Mouse (Mus musculus) heart, postnatal 0 days (tissue): ENCODE results near the gene Rita1. TPM values are rescaled to one million over a fixed set of nuclear protein-coding genes. Genes with fewer than 3 reads are reported as not detected.

Experiments used
- ATAC-seq: fragments of 200-750 bp; cut with Nextera tagmentation; 2 replicates; pipeline ENCODE4 v1.8.0; 2017; ENCODE audit warnings: low read depth, moderate number of reproducible peaks, moderate library complexity; ENCODE audit not compliant: insufficient read depth
- DNase-seq: peaks from one replicate; pipeline ENCODE4 v3.0.0-alpha.2; 2016; ENCODE audit warnings: low spot score
- H3K27ac ChIP-seq: fragments of 300-500 bp; sonication (generic); 2 replicates; pipeline ENCODE4 v1.5.1; 2014; ENCODE audit warnings: low read depth, mild to moderate bottlenecking
- H3K27me3 ChIP-seq: fragments of 300-500 bp; sonication (generic); 2 replicates; pipeline ENCODE4 v1.6.1; 2014; ENCODE audit warnings: low read length, mixed read lengths; ENCODE audit not compliant: control insufficient read depth, insufficient read depth
- H3K36me3 ChIP-seq: fragments of 300-500 bp; sonication (generic); replicated peaks from 2 replicates; pipeline ENCODE4 v1.6.1; 2014; ENCODE audit warnings: low read length, mixed read lengths; ENCODE audit not compliant: control insufficient read depth, insufficient read depth
- H3K4me1 ChIP-seq: fragments of 300-500 bp; sonication (generic); 2 replicates; pipeline ENCODE4 v1.6.1; 2014; ENCODE audit warnings: antibody characterized with exemption; ENCODE audit not compliant: control insufficient read depth, insufficient read depth
- H3K4me2 ChIP-seq: fragments of 300-500 bp; sonication (generic); 2 replicates; pipeline ENCODE4 v1.6.1; 2014; ENCODE audit warnings: low read depth, mild to moderate bottlenecking, low read length, moderate library complexity
- H3K4me3 ChIP-seq: fragments of 300-500 bp; sonication (generic); 2 replicates; pipeline ENCODE4 v1.5.1; 2014; ENCODE audit warnings: low read depth, low read length
- H3K9ac ChIP-seq: fragments of 300-500 bp; sonication (generic); replicated peaks from 2 replicates; pipeline ENCODE4 v1.6.1; 2014; ENCODE audit warnings: low read depth, low read length, mixed read lengths
- H3K9me3 ChIP-seq: fragments of 300-500 bp; sonication (generic); replicated peaks from 2 replicates; pipeline ENCODE4 v1.6.1; 2016; ENCODE audit warnings: low read length; ENCODE audit not compliant: control insufficient read depth
- CTCF ChIP-seq: IDR thresholded peaks from 2 replicates; pipeline ENCODE4 v1.5.1; 2016; ENCODE audit warnings: antibody characterized with exemption, control low read depth, low read depth
- EP300 ChIP-seq: IDR thresholded peaks from 2 replicates; pipeline ENCODE4 v1.6.1; 2016; ENCODE audit warnings: antibody characterized with exemption, low read depth
- WGBS: fragments of 180-500 bp; shearing (Covaris S2); extraction: QIAGEN DNeasy Blood & Tissue Kit; methylation state at CpG from one replicate; pipeline ENCODE4 v1.1.7; 2014; 5-methylcytosine and 5-hydroxymethylcytosine counted together
- polyA plus RNA-seq: library from polyadenylated mRNA; unstranded; fragments of >200 nt; fragmentation: Nextera tagmentation; extraction: Ambion mirVana; gene quantifications from 2 replicates; pipeline ENCODE4 v1.2.1, GENCODE M21; 2015
- total RNA-seq: library from RNA; depleted of rRNA; stranded (reverse); fragments of >200 nt; gene quantifications from 2 replicates; pipeline ENCODE4 v1.2.3, GENCODE M21; 2014; ENCODE audit warnings: low replicate concordance; rRNA removed

Rita1 gene
- total and polyA plus RNA-seq, 2 experiments from 2014 or later = 15.7 to 24.5 TPM

GRCm38 (mm10) chr5:120558762-120559161 is 53.6 kb downstream of the Rita1 start:
- no peak overlapping the region for H3K27ac ChIP-seq
- 60% methylated on average over 14 of the region's 14 CpGs for WGBS
- peaks cover 11% of the 10 kb centered on the region; the same call in 1 of the 2 replicates for H3K4me1 ChIP-seq
- TF ChIP-seq EP300 (no peak), CTCF (no peak)
- H3K4me3 ChIP-seq = no peak overlapping the region
- DNase-seq = no peak
- no peak overlapping the region for H3K4me2 ChIP-seq
- H3K27me3 ChIP-seq = no peaks in the 10 kb centered on the region
- H3K9ac ChIP-seq = no peak overlapping the region
- no peaks in the 10 kb centered on the region for H3K9me3 ChIP-seq
- H3K36me3 ChIP-seq = peaks cover 28% of the 10 kb centered on the region
- no peak for ATAC-seq

- peaks cover 35% of the 10 kb centered on the region for H3K36me3 ChIP-seq
- no peaks in the 10 kb centered on the region for H3K9me3 ChIP-seq
- WGBS = 82% methylated on average over 8 of the region's 8 CpGs
- no peak for TF ChIP-seq EP300
- TF ChIP-seq CTCF = no peak
- H3K4me3 ChIP-seq = no peak overlapping the region
- no peak for ATAC-seq
- H3K4me2 ChIP-seq = no peak overlapping the region
- H3K4me1 ChIP-seq = peaks cover 5% of the 10 kb centered on the region; the same call in 1 of the 2 replicates
- DNase-seq = no peak
- no peak overlapping the region for H3K9ac ChIP-seq
- H3K27ac ChIP-seq = no peak overlapping the region
- no peaks in the 10 kb centered on the region for H3K27me3 ChIP-seq
These were observed 54.3 kb downstream of the Rita1 start for GRCm38 (mm10) chr5:120558041-120558440.

GRCm38 (mm10) chr5:120555871-120556270 is 56.5 kb downstream of the Rita1 start:
- peaks cover 50% of the 10 kb centered on the region for H3K36me3 ChIP-seq
- WGBS = 89% methylated on average over 24 of the region's 24 CpGs

GRCm38 (mm10) chr5:120550673-120551072 is 61.7 kb downstream of the Rita1 start:
- Histone ChIP-seq H3K4me1 (no peaks in the 10 kb centered on the region), H3K27ac (no peak overlapping the region), H3K27me3 (no peaks in the 10 kb centered on the region), H3K4me3 (no peak overlapping the region), H3K9ac (no peak overlapping the region), H3K4me2 (no peak overlapping the region), H3K36me3 (peaks cover 40% of the 10 kb centered on the region), H3K9me3 (no peaks in the 10 kb centered on the region)
- DNase-seq (no peak), ATAC-seq (no peak)
- WGBS = 92% methylated on average over 5 of the region's 5 CpGs
- no peak for TF ChIP-seq EP300
- no peak for TF ChIP-seq CTCF

More at GRCm38 (mm10) chr5:120555871-120556270, 56.5 kb downstream of the Rita1 start:
- no peaks in the 10 kb centered on the region for H3K4me1 ChIP-seq
- no peak overlapping the region for H3K27ac ChIP-seq
- H3K4me2 ChIP-seq = no peak overlapping the region
- no peak overlapping the region for H3K4me3 ChIP-seq
- DNase-seq = no peak
- TF ChIP-seq EP300 (no peak), CTCF (no peak)
- ATAC-seq = no peak
- no peaks in the 10 kb centered on the region for H3K27me3 ChIP-seq
- no peak overlapping the region for H3K9ac ChIP-seq
- no peaks in the 10 kb centered on the region for H3K9me3 ChIP-seq

GRCm38 (mm10) chr5:120550137-120550536 is 62.3 kb downstream of the Rita1 start:
- H3K4me3 ChIP-seq = no peak overlapping the region
- no peak for DNase-seq
- WGBS = 44% methylated on average over 5 of the region's 5 CpGs

GRCm38 (mm10) chr5:120548236-120548850 is 64.0 kb downstream of the Rita1 start:
- Histone ChIP-seq H3K4me1 (no peaks in the 10 kb centered on the region), H3K4me3 (no peak overlapping the region), H3K4me2 (no peak overlapping the region), H3K9me3 (no peaks in the 10 kb centered on the region), H3K36me3 (peaks cover 31% of the 10 kb centered on the region), H3K9ac (no peak overlapping the region), H3K27ac (no peak overlapping the region), H3K27me3 (no peaks in the 10 kb centered on the region)
- ATAC-seq = no peak
- 75% methylated on average over 11 of the region's 11 CpGs for WGBS
- TF ChIP-seq CTCF (no peak), EP300 (no peak)
- DNase-seq = no peak

More at GRCm38 (mm10) chr5:120550137-120550536, 62.3 kb downstream of the Rita1 start:
- no peaks in the 10 kb centered on the region for H3K9me3 ChIP-seq
- no peaks in the 10 kb centered on the region for H3K4me1 ChIP-seq
- TF ChIP-seq CTCF (no peak), EP300 (no peak)
- no peak overlapping the region for H3K27ac ChIP-seq
- H3K4me2 ChIP-seq = no peak overlapping the region
- no peak for ATAC-seq
- H3K27me3 ChIP-seq = no peaks in the 10 kb centered on the region
- H3K36me3 ChIP-seq = peaks cover 37% of the 10 kb centered on the region
- no peak overlapping the region for H3K9ac ChIP-seq

Other genes starting within 250 kb of the Rita1 start
- not detected in 2 replicates for gene Lhx5, start 180.9 kb downstream of the Rita1 start, total RNA-seq
- not detected in 2 replicates for gene Lhx5, start 180.9 kb downstream of the Rita1 start, polyA plus RNA-seq
- gene Sdsl, start 139.8 kb downstream of the Rita1 start, total RNA-seq = 17.0 and 30.3 TPM in 2 replicates
- 20.7 TPM in 2 replicates for gene Sdsl, start 139.8 kb downstream of the Rita1 start, polyA plus RNA-seq
- not detected in 2 replicates for gene Sds, start 136.1 kb downstream of the Rita1 start, total RNA-seq
- gene Sds, start 136.1 kb downstream of the Rita1 start, polyA plus RNA-seq = not detected in 2 replicates
- 38.1 and 38.3 TPM in 2 replicates for gene Plbd2, start 109.0 kb downstream of the Rita1 start, total RNA-seq
- 43.9 and 47.2 TPM in 2 replicates for gene Plbd2, start 109.0 kb downstream of the Rita1 start, polyA plus RNA-seq
- 4.2 and 16.0 TPM in 2 replicates for gene Slc8b1, start 101.4 kb downstream of the Rita1 start, total RNA-seq
- 3.4 and 3.6 TPM in 2 replicates for gene Slc8b1, start 101.4 kb downstream of the Rita1 start, polyA plus RNA-seq
- gene Tpcn1, start 23.9 kb downstream of the Rita1 start, total RNA-seq = 15.8 and 27.6 TPM in 2 replicates
- gene Tpcn1, start 23.9 kb downstream of the Rita1 start, polyA plus RNA-seq = 11.5 and 11.7 TPM in 2 replicates
- not detected in 2 replicates for gene Iqcd, start 23.6 kb downstream of the Rita1 start, total RNA-seq
- gene Iqcd, start 23.6 kb downstream of the Rita1 start, polyA plus RNA-seq = 0.14 and 0.18 TPM in 2 replicates
- gene Ddx54, start 150 bp upstream of the Rita1 start, total RNA-seq = 23.0 and 24.1 TPM in 2 replicates
- gene Ddx54, start 150 bp upstream of the Rita1 start, polyA plus RNA-seq = 17.1 and 18.2 TPM in 2 replicates
- not detected in 2 replicates for gene Cfap73, start 21.6 kb upstream of the Rita1 start, total RNA-seq
- gene Cfap73, start 21.6 kb upstream of the Rita1 start, polyA plus RNA-seq = not detected in 2 replicates
- gene Rasal1, start 36.2 kb upstream of the Rita1 start, total RNA-seq = not detected in 2 replicates
- 0.10 TPM in 1 of 2 replicates, not detected in the other for gene Rasal1, start 36.2 kb upstream of the Rita1 start, polyA plus RNA-seq
- gene Dtx1, start 99.3 kb upstream of the Rita1 start, total RNA-seq = 1.7 and 13.8 TPM in 2 replicates
- 0.30 and 0.48 TPM in 2 replicates for gene Dtx1, start 99.3 kb upstream of the Rita1 start, polyA plus RNA-seq
- 1.1 TPM in 1 of 2 replicates, not detected in the other for gene Oas2, start 137.3 kb upstream of the Rita1 start, total RNA-seq
- 0.15 and 0.25 TPM in 2 replicates for gene Oas2, start 137.3 kb upstream of the Rita1 start, polyA plus RNA-seq
- 0.80 and 1.6 TPM in 2 replicates for gene Oas3, start 165.1 kb upstream of the Rita1 start, total RNA-seq
- gene Oas3, start 165.1 kb upstream of the Rita1 start, polyA plus RNA-seq = 0.18 and 0.26 TPM in 2 replicates
- not detected in 2 replicates for gene Oas1e, start 182.9 kb upstream of the Rita1 start, total RNA-seq
- not detected in 2 replicates for gene Oas1e, start 182.9 kb upstream of the Rita1 start, polyA plus RNA-seq
- 0.34 and 1.6 TPM in 2 replicates for gene Oas1c, start 199.9 kb upstream of the Rita1 start, total RNA-seq
- 0.83 and 0.92 TPM in 2 replicates for gene Oas1c, start 199.9 kb upstream of the Rita1 start, polyA plus RNA-seq
- gene Oas1f, start 234.8 kb upstream of the Rita1 start, total RNA-seq = not detected in 2 replicates
- gene Oas1f, start 234.8 kb upstream of the Rita1 start, polyA plus RNA-seq = not detected in 2 replicates
- gene Oas1h, start 248.8 kb upstream of the Rita1 start, total RNA-seq = not detected in 2 replicates
- gene Oas1h, start 248.8 kb upstream of the Rita1 start, polyA plus RNA-seq = not detected in 2 replicates